Mouse (Mus musculus) spleen, adult 2 months (tissue): ENCODE measurements at regions not wholly inside any gene's neighbourhood (a gene's known extent, or its start where the extent isn't known, plus 50 kb on each side); places are given as distances from the start of the nearest gene placed in this dataset.

Source experiments
- DNase-seq, 2 experiments: peaks; one replicate each; pipeline versions ENCODE4 v3.0.0 to v3.0.0-alpha.2; 2012 to 2021; ENCODE audit warnings: low spot score in 2 of 2, low read depth in 1 of 2
- H3K27ac ChIP-seq: fragments of 200-500 bp; 2 replicates; pipeline ENCODE4 v1.5.1; 2012; ENCODE audit warnings: low read length, inconsistent platforms; ENCODE audit not compliant: insufficient read depth
- H3K27me3 ChIP-seq: fragments of 200-500 bp; 2 replicates; pipeline ENCODE4 v1.6.1; 2012; ENCODE audit warnings: mild to moderate bottlenecking, moderate library complexity, low read length, inconsistent platforms; ENCODE audit not compliant: control insufficient read depth, insufficient read depth
- H3K36me3 ChIP-seq: fragments of 200-500 bp; 2 replicates; pipeline ENCODE4 v1.6.1; 2012; ENCODE audit warnings: mild to moderate bottlenecking, low read length, inconsistent platforms; ENCODE audit not compliant: control insufficient read depth, insufficient read depth
- H3K4me1 ChIP-seq: fragments of 200-500 bp; 2 replicates; pipeline ENCODE4 v1.6.1; 2011; ENCODE audit warnings: inconsistent platforms; ENCODE audit not compliant: control insufficient read depth, insufficient read depth, insufficient read length
- H3K4me3 ChIP-seq: fragments of 200-500 bp; 2 replicates; pipeline ENCODE4 v1.5.1; 2011; ENCODE audit warnings: mild to moderate bottlenecking, inconsistent platforms; ENCODE audit not compliant: insufficient read depth, insufficient read length; ENCODE audit errors: extremely low read depth
- CTCF ChIP-seq: fragments of 200-500 bp; IDR thresholded peaks from 2 replicates; pipeline ENCODE4 v1.5.1; 2011; ENCODE audit warnings: mild to moderate bottlenecking, inconsistent platforms; ENCODE audit not compliant: insufficient read depth, insufficient read length, insufficient replicate concordance; ENCODE audit errors: extremely low read depth
- POLR2A ChIP-seq: fragments of 200-500 bp; IDR thresholded peaks from 2 replicates; pipeline ENCODE4 v1.6.1; 2011; ENCODE audit warnings: low read depth, low read length, inconsistent platforms
- WGBS: fragments of 180-500 bp; shearing (Covaris S2); methylation state at CpG from one replicate; pipeline ENCODE4 v1.1.7; 2018; 5-methylcytosine and 5-hydroxymethylcytosine counted together

DNA sequence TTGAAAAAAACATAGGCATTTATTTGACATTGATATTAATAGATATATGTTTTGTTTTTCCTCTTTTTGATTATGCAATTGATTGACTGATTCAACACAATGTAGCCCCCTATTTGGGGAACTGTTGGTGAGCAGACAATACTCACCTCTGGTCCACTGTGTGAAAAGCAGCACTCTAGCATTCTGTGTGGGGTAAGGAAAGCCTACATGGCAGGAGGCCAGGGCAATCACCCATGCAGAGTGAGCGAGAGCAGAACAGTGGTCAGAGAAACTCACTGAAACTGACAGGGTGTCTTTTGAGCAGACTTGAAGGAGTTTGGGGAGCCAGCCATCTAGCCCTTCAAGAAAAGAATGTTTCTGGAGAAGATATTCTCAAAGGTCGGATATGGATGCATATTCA, 73.2 kb upstream of the Azi2 start:
- 59% methylated on average over 2 of the region's 2 CpGs for WGBS

GRCm38 (mm10) chr9:117966326-117966989, 73.8 kb upstream of the Azi2 start:
- 60% methylated on average over 10 of the region's 10 CpGs for WGBS
- no peak overlapping the region for H3K4me3 ChIP-seq
- no peak overlapping the region for H3K27ac ChIP-seq
- DNase-seq: no peak
- no peaks in the 10 kb centered on the region for H3K36me3 ChIP-seq
- TF ChIP-seq CTCF (no peak), POLR2A (no peak)
- no peaks in the 10 kb centered on the region for H3K27me3 ChIP-seq
- no peaks in the 10 kb centered on the region for H3K4me1 ChIP-seq

More for the DNA sequence above, 73.2 kb upstream of the Azi2 start:
- H3K4me1 ChIP-seq: no peaks in the 10 kb centered on the region
- H3K36me3 ChIP-seq: no peaks in the 10 kb centered on the region
- H3K27ac ChIP-seq: no peak overlapping the region
- H3K27me3 ChIP-seq: no peaks in the 10 kb centered on the region
- no peak overlapping the region for H3K4me3 ChIP-seq
- no peak for TF ChIP-seq POLR2A
- DNase-seq: no peak

- TF ChIP-seq POLR2A: no peak
- TF ChIP-seq CTCF: no peak
- no peak for DNase-seq
- 73% methylated on average over 9 of the region's 9 CpGs for whole genome bisulfite sequencing
- Histone ChIP-seq H3K4me1 (no peaks in the 10 kb centered on the region; the same call in 1 of the 2 replicates), H3K27ac (no peak overlapping the region), H3K36me3 (no peaks in the 10 kb centered on the region), H3K27me3 (no peaks in the 10 kb centered on the region), H3K4me3 (no peak overlapping the region)
Observed at GRCm38 (mm10) chr9:117962088-117963030, 77.9 kb upstream of the Azi2 start.

- Histone ChIP-seq H3K27me3 (no peaks in the 10 kb centered on the region), H3K27ac (no peak overlapping the region), H3K4me3 (no peak overlapping the region), H3K4me1 (no peaks in the 10 kb centered on the region; the same call in 1 of the 2 replicates), H3K36me3 (no peaks in the 10 kb centered on the region)
- WGBS: 84% methylated on average over 2 of the region's 2 CpGs
- TF ChIP-seq POLR2A (no peak), CTCF (no peak)
- DNase-seq: no peak
Observed at GRCm38 (mm10) chr9:117959845-117960244, 80.5 kb upstream of the Azi2 start.

GRCm38 (mm10) chr9:117957195-117957594, 83.1 kb upstream of the Azi2 start:
- no peak for TF ChIP-seq POLR2A
- TF ChIP-seq CTCF: no peak
- H3K4me3 ChIP-seq: no peak overlapping the region
- no peak for DNase-seq
- H3K27ac ChIP-seq: no peak overlapping the region
- H3K4me1 ChIP-seq: no peaks in the 10 kb centered on the region; the same call in 1 of the 2 replicates
- H3K36me3 ChIP-seq: no peaks in the 10 kb centered on the region
- no peaks in the 10 kb centered on the region for H3K27me3 ChIP-seq
- 87% methylated on average over 2 of the region's 2 CpGs for WGBS

- no peak overlapping the region for H3K27ac ChIP-seq
- no peaks in the 10 kb centered on the region; the same call in 1 of the 2 replicates for H3K4me1 ChIP-seq
- WGBS: 70% methylated on average over 2 of the region's 2 CpGs
- H3K4me3 ChIP-seq: no peak overlapping the region
- H3K36me3 ChIP-seq: no peaks in the 10 kb centered on the region
- no peak for DNase-seq
- TF ChIP-seq CTCF: no peak
- no peak for TF ChIP-seq POLR2A
- H3K27me3 ChIP-seq: no peaks in the 10 kb centered on the region
Observed at GRCm38 (mm10) chr9:117956691-117957090, 83.6 kb upstream of the Azi2 start.

- TF ChIP-seq CTCF (no peak), POLR2A (no peak)
- DNase-seq: no peak
- H3K36me3 ChIP-seq: no peaks in the 10 kb centered on the region
- 2% methylated on average over 7 of the region's 7 CpGs for WGBS
- no peaks in the 10 kb centered on the region for H3K27me3 ChIP-seq
- no peak overlapping the region for H3K4me3 ChIP-seq
- H3K4me1 ChIP-seq: no peaks in the 10 kb centered on the region; the same call in 1 of the 2 replicates
- H3K27ac ChIP-seq: no peak overlapping the region
Observed at GRCm38 (mm10) chr9:117927466-117927847, 112.8 kb upstream of the Azi2 start.
